Mouse (Mus musculus) hindbrain, embryonic 16.5 days (tissue): Measurements from ENCODE around the gene Mapkap1. TPM values are rescaled to one million over a fixed set of nuclear protein-coding genes. Genes with fewer than 3 reads are reported as not detected.

ENCODE experiments used
- ATAC-seq: fragments of 200-750 bp; cut with Nextera tagmentation; 2 replicates; pipeline ENCODE4 v1.8.0; 2017; ENCODE audit warnings: moderate TSS enrichment, moderate library complexity
- H3K27ac ChIP-seq: fragments of 300-500 bp; sonication (generic); 2 replicates; pipeline ENCODE4 v1.5.1; 2014; ENCODE audit warnings: low read depth, mild to moderate bottlenecking, control low read depth, low read length, moderate library complexity
- H3K27me3 ChIP-seq: fragments of 300-500 bp; sonication (generic); replicated peaks from 2 replicates; pipeline ENCODE4 v1.6.1; 2014; ENCODE audit warnings: low read length; ENCODE audit not compliant: control insufficient read depth, insufficient read depth
- H3K36me3 ChIP-seq: fragments of 300-500 bp; sonication (generic); 2 replicates; pipeline ENCODE4 v1.6.1; 2014; ENCODE audit warnings: mild to moderate bottlenecking, low read length, moderate library complexity, mixed read lengths; ENCODE audit not compliant: control insufficient read depth, insufficient read depth
- H3K4me1 ChIP-seq: fragments of 300-500 bp; sonication (generic); 2 replicates; pipeline ENCODE4 v1.6.1; 2014; ENCODE audit warnings: low read depth, low read length; ENCODE audit not compliant: control insufficient read depth, insufficient read depth
- H3K4me2 ChIP-seq: fragments of 300-500 bp; sonication (generic); 2 replicates; pipeline ENCODE4 v1.6.1; 2014; ENCODE audit warnings: mild to moderate bottlenecking, low read length, control low read depth, moderate library complexity
- H3K4me3 ChIP-seq: fragments of 300-500 bp; sonication (generic); 2 replicates; pipeline ENCODE4 v1.5.1; 2014; ENCODE audit warnings: mild to moderate bottlenecking, low read length, control low read depth, moderate library complexity
- H3K9ac ChIP-seq: fragments of 300-500 bp; sonication (generic); 2 replicates; pipeline ENCODE4 v1.6.1; 2014; ENCODE audit warnings: low read depth, mild to moderate bottlenecking, control low read depth, low read length, moderate library complexity
- H3K9me3 ChIP-seq: fragments of 300-500 bp; sonication (generic); 2 replicates; pipeline ENCODE4 v1.6.1; 2014; ENCODE audit warnings: mild to moderate bottlenecking, low read length, moderate library complexity; ENCODE audit not compliant: control insufficient read depth
- WGBS: fragments of 180-500 bp; shearing (Covaris S2); extraction: QIAGEN DNeasy Blood & Tissue Kit; methylation state at CpG from one replicate; pipeline ENCODE4 v1.1.7; 2014; 5-methylcytosine and 5-hydroxymethylcytosine counted together
- polyA plus RNA-seq: library from polyadenylated mRNA; unstranded; fragments of >200 nt; fragmentation: Nextera tagmentation; extraction: Ambion mirVana; gene quantifications from 2 replicates; pipeline ENCODE4 v1.2.1, GENCODE M21; 2015

Gene Mapkap1
- polyA plus RNA-seq, 1 experiment from 2014 or later, result 94.3 TPM

GRCm38 (mm10) chr2:34372305-34373301 lies 34.0 kb upstream of the Mapkap1 start, which contains the start of gene Pbx3:
Gene Pbx3, minus strand, starts transcription at chr2:34373142.
- Histone ChIP-seq H3K9ac (peak within 1 kb of the TSS; percentile 92), H3K4me3 (peak within 1 kb of the TSS; percentile 91), H3K4me2 (peak within 1 kb of the TSS; percentile 92), H3K36me3 (no peaks in the 10 kb centered on the region), H3K27me3 (no peaks in the 10 kb centered on the region), H3K27ac (peak within 1 kb of the TSS; percentile 98), H3K4me1 (no peaks in the 10 kb centered on the region; the same call in none of the 2 replicates), H3K9me3 (no peaks in the 10 kb centered on the region)
- peak; percentile 94 for ATAC-seq
- under 1% methylated on average over 61 of the region's 102 CpGs for WGBS

- no peak for ATAC-seq
- H3K27me3 ChIP-seq, result no peaks in the 10 kb centered on the region
- WGBS, result 46% methylated on average over 3 of the region's 3 CpGs
- H3K9ac ChIP-seq, result no peak overlapping the region
- H3K4me2 ChIP-seq, result no peak overlapping the region
- no peak overlapping the region for H3K27ac ChIP-seq
- H3K9me3 ChIP-seq, result no peaks in the 10 kb centered on the region
- no peaks in the 10 kb centered on the region; the same call in none of the 2 replicates for H3K4me1 ChIP-seq
- no peak overlapping the region for H3K4me3 ChIP-seq
- no peaks in the 10 kb centered on the region for H3K36me3 ChIP-seq
Measured at GRCm38 (mm10) chr2:34373886-34374285, 32.7 kb upstream of the Mapkap1 start.

GRCm38 (mm10) chr2:34374349-34374748 lies 32.2 kb upstream of the Mapkap1 start:
- no peaks in the 10 kb centered on the region; the same call in 1 of the 2 replicates for H3K4me1 ChIP-seq
- no peak overlapping the region for H3K9ac ChIP-seq
- no peak overlapping the region for H3K4me2 ChIP-seq
- WGBS, result 74% methylated on average over 2 of the region's 2 CpGs
- no peak overlapping the region for H3K27ac ChIP-seq
- H3K27me3 ChIP-seq, result no peaks in the 10 kb centered on the region
- no peak for ATAC-seq
- H3K4me3 ChIP-seq, result no peak overlapping the region
- H3K9me3 ChIP-seq, result no peaks in the 10 kb centered on the region
- no peaks in the 10 kb centered on the region for H3K36me3 ChIP-seq

DNA sequence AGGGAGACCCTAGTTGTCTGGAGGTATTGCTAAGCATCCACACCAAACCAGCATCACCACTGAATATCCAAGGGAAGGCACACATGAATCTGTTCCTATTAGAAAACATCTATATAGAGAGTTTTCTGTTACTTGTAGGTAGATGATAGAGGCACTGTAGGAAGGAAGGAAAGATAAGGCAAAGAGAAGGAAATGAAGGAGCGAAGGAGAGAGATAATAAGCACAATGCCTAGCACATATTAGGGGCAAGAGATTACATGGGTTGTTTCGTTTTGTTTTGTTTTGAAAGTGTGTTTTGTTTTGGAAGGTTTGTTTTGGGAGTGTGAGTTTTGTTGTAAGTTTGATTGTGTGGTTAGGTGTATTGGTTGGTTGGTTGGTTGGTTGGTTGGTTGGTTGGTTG lies 27.6 kb upstream of the Mapkap1 start:
- no peak overlapping the region for H3K9ac ChIP-seq
- H3K4me2 ChIP-seq, result no peak overlapping the region
- no peak overlapping the region for H3K4me3 ChIP-seq
- no peaks in the 10 kb centered on the region for H3K27me3 ChIP-seq
- no peaks in the 10 kb centered on the region for H3K36me3 ChIP-seq
- H3K4me1 ChIP-seq, result no peaks in the 10 kb centered on the region
- 92% methylated on average over 2 of the region's 2 CpGs for WGBS
- H3K27ac ChIP-seq, result no peak overlapping the region
- ATAC-seq, result no peak
- H3K9me3 ChIP-seq, result no peaks in the 10 kb centered on the region

DNA sequence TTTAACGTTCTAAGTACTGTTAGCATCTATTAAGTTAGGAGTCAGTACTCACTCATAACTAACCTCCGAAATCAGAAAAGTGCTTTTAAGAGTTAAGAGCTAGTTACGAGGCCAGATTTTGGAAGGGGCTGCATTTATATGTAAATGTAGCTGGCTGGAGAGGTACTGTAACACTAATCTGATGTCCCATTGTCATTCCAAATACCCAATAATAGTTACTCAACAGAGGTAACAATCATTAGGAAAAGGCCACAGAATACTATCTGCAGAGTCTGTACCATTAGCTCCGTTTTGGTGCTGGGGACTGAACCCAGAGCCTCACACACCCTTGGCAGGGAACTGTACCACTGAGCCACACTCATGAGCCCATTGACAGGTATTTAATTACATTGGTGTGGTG lies 7.0 kb upstream of the Mapkap1 start:
- Histone ChIP-seq H3K9me3 (no peaks in the 10 kb centered on the region), H3K27me3 (no peaks in the 10 kb centered on the region), H3K4me3 (no peak overlapping the region), H3K4me1 (no peaks in the 10 kb centered on the region), H3K27ac (no peak overlapping the region), H3K36me3 (no peaks in the 10 kb centered on the region), H3K9ac (no peak overlapping the region), H3K4me2 (no peak overlapping the region)
- WGBS, result 51% methylated on average over 4 of the region's 4 CpGs
- no peak for ATAC-seq

GRCm38 (mm10) chr2:34407596-34407995 lies 1.0 kb downstream of the Mapkap1 start:
- Histone ChIP-seq H3K9me3 (no peaks in the 10 kb centered on the region), H3K4me1 (peaks cover 10% of the 10 kb centered on the region), H3K36me3 (no peaks in the 10 kb centered on the region), H3K4me3 (peak overlapping the region; percentile 91), H3K27me3 (no peaks in the 10 kb centered on the region), H3K4me2 (peak overlapping the region; percentile 83), H3K9ac (peak overlapping the region; percentile 90; the same call in 1 of the 2 replicates), H3K27ac (no peak overlapping the region)
- no peak for ATAC-seq
- 37% methylated on average over 7 of the region's 7 CpGs for WGBS

GRCm38 (mm10) chr2:34408341-34408740 lies 1.8 kb downstream of the Mapkap1 start:
- no peak for ATAC-seq

GRCm38 (mm10) chr2:34409741-34410340 lies 3.3 kb downstream of the Mapkap1 start:
- no peaks in the 10 kb centered on the region for H3K36me3 ChIP-seq
- H3K27ac ChIP-seq, result no peak overlapping the region
- H3K4me2 ChIP-seq, result no peak overlapping the region
- H3K9me3 ChIP-seq, result no peaks in the 10 kb centered on the region
- 88% methylated on average over 5 of the region's 5 CpGs for WGBS
- H3K4me3 ChIP-seq, result no peak overlapping the region
- no peak overlapping the region for H3K9ac ChIP-seq
- peaks cover 10% of the 10 kb centered on the region for H3K4me1 ChIP-seq
- no peak for ATAC-seq
- no peaks in the 10 kb centered on the region for H3K27me3 ChIP-seq

More at GRCm38 (mm10) chr2:34408341-34408740, 1.8 kb downstream of the Mapkap1 start:
- Histone ChIP-seq H3K9ac (no peak overlapping the region), H3K4me1 (peaks cover 10% of the 10 kb centered on the region), H3K27me3 (no peaks in the 10 kb centered on the region), H3K4me3 (no peak overlapping the region), H3K9me3 (no peaks in the 10 kb centered on the region), H3K36me3 (no peaks in the 10 kb centered on the region), H3K27ac (no peak overlapping the region), H3K4me2 (no peak overlapping the region)
- 92% methylated on average over 10 of the region's 10 CpGs for WGBS

- H3K4me1 ChIP-seq, result no peaks in the 10 kb centered on the region
- ATAC-seq, result no peak
- H3K9ac ChIP-seq, result no peak overlapping the region
- 70% methylated on average over 1 of the region's 1 CpGs for WGBS
- no peak overlapping the region for H3K4me3 ChIP-seq
- H3K27me3 ChIP-seq, result no peaks in the 10 kb centered on the region
- H3K4me2 ChIP-seq, result no peak overlapping the region
- H3K27ac ChIP-seq, result no peak overlapping the region
- H3K9me3 ChIP-seq, result no peaks in the 10 kb centered on the region
- peaks cover 6% of the 10 kb centered on the region; the same call in 1 of the 2 replicates for H3K36me3 ChIP-seq
Measured at GRCm38 (mm10) chr2:34420256-34420655, 13.7 kb downstream of the Mapkap1 start.
